Mouse (Mus musculus): ENCODE results near the gene Gm3020. TPM values are rescaled to one million over a fixed set of nuclear protein-coding genes. Genes with fewer than 3 reads are reported as not detected.
"Not testable (repeated sequence)": the region's sequence is repeated elsewhere in the genome, so short reads cannot be mapped to it uniquely, and the experiment has no call there.

Gene Gm3020
- polyA plus RNA-seq (2014; fragmentation: Nextera tagmentation; extraction: Ambion mirVana) = 1.8 and 2.3 TPM in 2 replicates

GRCm38 (mm10) chr14:3651730-3652129, at the start of gene Gm3020:
Gm3020 (plus strand) TSS chr14:3652030.
- H3K4me1 ChIP-seq (ENCODE audit: control insufficient read depth, insufficient read depth, low read length); H3K27ac ChIP-seq (ENCODE audit: low read depth, low read length); H3K4me2 ChIP-seq (ENCODE audit: low read depth); H3K4me3 ChIP-seq (ENCODE audit: low read depth, low read length); H3K9me3 ChIP-seq (ENCODE audit: control insufficient read depth, low read length); H3K9ac ChIP-seq (ENCODE audit: low read length); H3K36me3 ChIP-seq (ENCODE audit: control insufficient read depth, insufficient read depth, low read length); ATAC-seq (ENCODE audit: insufficient read depth, low FRiP score, low TSS enrichment); DNase-seq (ENCODE audit: low spot score); H3K27me3 ChIP-seq (ENCODE audit: control insufficient read depth, insufficient read depth, low read length): not testable (repeated sequence)
- WGBS = no CpG with 5 or more reads among the region's 32 CpGs

GRCm38 (mm10) chr14:3634212-3634611, 17.6 kb upstream of the Gm3020 start, which contains the start of gene Gm3012:
Gm3012 (plus strand) TSS chr14:3634512.
- no CpG with 5 or more reads among the region's 2 CpGs for WGBS
- not testable (repeated sequence) for H3K9ac ChIP-seq (ENCODE audit: low read length); H3K36me3 ChIP-seq (ENCODE audit: control insufficient read depth, insufficient read depth, low read length); H3K27me3 ChIP-seq (ENCODE audit: control insufficient read depth, insufficient read depth, low read length); ATAC-seq (ENCODE audit: insufficient read depth, low FRiP score, low TSS enrichment); H3K4me1 ChIP-seq (ENCODE audit: control insufficient read depth, insufficient read depth, low read length); H3K4me3 ChIP-seq (ENCODE audit: low read depth, low read length); H3K9me3 ChIP-seq (ENCODE audit: control insufficient read depth, low read length); H3K27ac ChIP-seq (ENCODE audit: low read depth, low read length); H3K4me2 ChIP-seq (ENCODE audit: low read depth); DNase-seq (ENCODE audit: low spot score)

- not testable (repeated sequence) for H3K4me2 ChIP-seq (ENCODE audit: low read depth); H3K9ac ChIP-seq (ENCODE audit: low read length); H3K9me3 ChIP-seq (ENCODE audit: control insufficient read depth, low read length); H3K27me3 ChIP-seq (ENCODE audit: control insufficient read depth, insufficient read depth, low read length); H3K4me3 ChIP-seq (ENCODE audit: low read depth, low read length); H3K4me1 ChIP-seq (ENCODE audit: control insufficient read depth, insufficient read depth, low read length); ATAC-seq (ENCODE audit: insufficient read depth, low FRiP score, low TSS enrichment); H3K27ac ChIP-seq (ENCODE audit: low read depth, low read length); DNase-seq (ENCODE audit: low spot score); H3K36me3 ChIP-seq (ENCODE audit: control insufficient read depth, insufficient read depth, low read length)
- WGBS = no CpG with 5 or more reads among the region's 3 CpGs
These were observed 36.7 kb downstream of the Gm3020 start, which contains the start of gene Gm3043 for GRCm38 (mm10) chr14:3688483-3688882. Gm3043 (plus strand) TSS chr14:3688783.

Other genes with a start within 250 kb of the Gm3020 start
- gene Gm10409, start 239.4 kb upstream of the Gm3020 start, polyA plus RNA-seq (2014; fragmentation: Nextera tagmentation; extraction: Ambion mirVana) = 1.8 and 2.3 TPM in 2 replicates
- 0.73 and 1.5 TPM in 2 replicates for gene Gm3005, start 223.9 kb upstream of the Gm3020 start, polyA plus RNA-seq (2014; fragmentation: Nextera tagmentation; extraction: Ambion mirVana)
- gene Gm10408, start 202.7 kb upstream of the Gm3020 start, polyA plus RNA-seq (2014; fragmentation: Nextera tagmentation; extraction: Ambion mirVana) = not detected in 2 replicates
- gene Gm3012, start 17.5 kb upstream of the Gm3020 start, polyA plus RNA-seq (2014; fragmentation: Nextera tagmentation; extraction: Ambion mirVana) = not detected in 2 replicates
- not detected in 2 replicates for gene Gm3043, start 36.8 kb downstream of the Gm3020 start, polyA plus RNA-seq (2014; fragmentation: Nextera tagmentation; extraction: Ambion mirVana)
- gene Gm3002, start 158.0 kb downstream of the Gm3020 start, polyA plus RNA-seq (2014; fragmentation: Nextera tagmentation; extraction: Ambion mirVana) = 0.64 and 1.1 TPM in 2 replicates
- not detected in 2 replicates for gene Gm3033, start 194.2 kb downstream of the Gm3020 start, polyA plus RNA-seq (2014; fragmentation: Nextera tagmentation; extraction: Ambion mirVana)
- 0.13 and 0.15 TPM in 2 replicates for gene Gm2916, start 232.1 kb downstream of the Gm3020 start, polyA plus RNA-seq (2014; fragmentation: Nextera tagmentation; extraction: Ambion mirVana)